Mouse (Mus musculus) urinary bladder, adult 18-20 months (tissue): ENCODE measurements around the gene Farsa.

Experiments used
- DNase-seq, 2 experiments: peaks; one replicate each; pipeline ENCODE4 v3.0.0; 2022; ENCODE audit warnings: low spot score in 2 of 2, mixed read lengths in 2 of 2

The Farsa gene

DNA sequence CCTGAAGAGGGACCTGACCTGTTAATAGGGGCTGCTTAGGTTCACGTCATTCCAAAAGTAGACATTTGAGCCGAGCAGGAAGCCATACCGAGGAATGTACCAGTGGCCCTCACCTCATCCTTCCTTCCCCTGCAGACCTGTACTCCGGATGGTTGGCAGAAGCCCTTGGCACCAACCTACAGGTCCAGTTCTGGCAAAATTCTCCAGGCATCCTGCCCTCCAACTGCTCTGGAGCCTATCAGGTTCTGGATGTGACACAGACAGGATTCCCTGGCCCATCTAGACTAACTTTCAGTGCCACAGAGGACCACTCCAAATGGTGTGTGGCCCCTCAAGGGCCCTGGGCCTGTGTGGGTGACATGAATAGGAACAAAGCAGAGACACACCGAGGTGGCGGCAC is 53.8 kb downstream of the Farsa start:
- no peak for DNase-seq

- DNase-seq, result no peak
These were observed 55.1 kb downstream of the Farsa start for GRCm38 (mm10) chr8:84911854-84912253.

- no peak for DNase-seq
These were observed 55.6 kb downstream of the Farsa start for GRCm38 (mm10) chr8:84912391-84912790.

- DNase-seq, result peak; percentile 66 to 70
These were observed 56.2 kb downstream of the Farsa start for GRCm38 (mm10) chr8:84912895-84913501.

DNA sequence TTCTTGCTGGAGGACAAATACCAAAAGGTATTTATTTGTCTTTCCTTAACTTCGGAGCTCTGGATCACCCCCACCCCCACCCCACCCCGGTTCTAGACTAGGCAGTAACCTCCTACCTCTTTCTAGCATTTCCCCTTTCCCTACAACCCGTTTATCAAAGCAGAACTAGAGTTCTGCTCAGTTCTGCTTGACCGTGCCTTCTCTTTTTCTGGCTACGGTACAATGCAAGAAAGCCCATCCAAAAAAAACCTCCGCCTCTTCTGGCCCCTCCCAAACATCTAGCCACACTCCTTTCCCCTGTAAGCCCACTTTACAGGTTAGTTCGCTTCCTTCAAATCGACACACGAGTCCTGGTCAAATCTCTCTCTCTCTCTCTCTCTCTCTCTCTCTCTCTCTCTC is 56.7 kb downstream of the Farsa start:
- DNase-seq, result no peak

DNA sequence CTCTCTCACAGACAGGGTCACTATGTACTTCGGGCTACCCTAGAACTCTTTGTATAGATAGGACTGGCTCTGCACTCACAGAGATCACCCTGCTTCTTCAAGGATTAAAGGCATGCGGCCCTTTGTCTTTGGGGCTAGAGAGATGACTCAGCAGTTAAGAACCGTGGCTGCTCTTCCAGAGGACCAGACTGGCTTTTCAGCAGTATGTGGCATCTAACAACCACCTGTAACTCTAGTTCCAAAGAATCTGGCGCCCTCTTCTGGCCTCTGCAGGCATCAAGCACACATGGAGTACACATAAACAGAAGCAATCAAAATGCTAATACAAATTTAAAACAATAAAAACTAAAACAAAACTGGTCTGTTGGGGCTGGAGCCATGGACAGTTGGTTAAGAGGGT is 57.2 kb downstream of the Farsa start:
- DNase-seq, result no peak

GRCm38 (mm10) chr8:84915269-84915668 is 58.5 kb downstream of the Farsa start:
- DNase-seq, result no peak

- no peak for DNase-seq
These were observed 61.0 kb downstream of the Farsa start for GRCm38 (mm10) chr8:84917781-84918180.

- no peak for DNase-seq
These were observed 61.9 kb downstream of the Farsa start for GRCm38 (mm10) chr8:84918646-84919045.
